Mouse (Mus musculus) cerebellum, adult 9-10 months (tissue): ENCODE results near the gene Otulinl.

Experiments used
- DNase-seq: peaks from one replicate; pipeline ENCODE4 v3.0.0; 2022

Gene Otulinl

DNA sequence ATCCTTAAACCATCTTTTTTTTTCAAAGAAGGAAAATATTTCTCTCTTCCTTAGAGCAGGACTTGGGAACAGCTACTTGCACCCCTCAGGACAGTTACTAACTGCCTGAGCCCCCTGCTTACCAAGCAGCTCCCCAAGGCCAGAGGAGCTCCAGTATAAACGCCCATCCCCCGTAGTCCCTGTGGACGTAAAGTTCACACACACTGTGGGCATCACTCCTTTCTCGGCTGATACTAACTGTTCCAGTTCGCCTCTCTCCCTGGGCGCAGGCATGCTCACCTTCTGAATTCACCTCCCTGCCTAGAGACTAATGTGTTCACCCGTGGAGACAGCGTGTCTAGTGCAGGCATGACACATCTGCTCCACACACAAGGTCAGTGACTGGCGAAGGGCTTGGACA is 2.9 kb downstream of the Otulinl start:
- no peak for DNase-seq

DNA sequence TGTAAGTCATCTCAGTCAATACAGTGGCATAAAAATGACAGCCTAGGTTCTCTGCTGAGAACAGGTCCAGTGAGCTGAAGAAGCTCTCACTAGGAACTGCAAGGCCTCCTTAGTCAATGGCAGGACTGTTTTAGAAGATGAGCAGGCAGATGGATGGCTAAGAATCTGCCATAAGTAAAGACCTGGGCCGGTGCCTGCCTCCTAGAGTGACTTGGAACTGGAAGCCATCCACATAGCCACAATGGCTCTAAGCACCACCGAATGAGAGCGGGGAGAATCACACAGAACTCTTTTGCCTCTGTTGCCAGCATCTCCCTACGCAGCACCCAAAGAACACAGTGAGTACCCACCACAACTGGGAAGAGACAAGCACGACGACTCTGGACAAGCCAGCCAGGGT is 3.6 kb downstream of the Otulinl start:
- peak; percentile 40 for DNase-seq

DNA sequence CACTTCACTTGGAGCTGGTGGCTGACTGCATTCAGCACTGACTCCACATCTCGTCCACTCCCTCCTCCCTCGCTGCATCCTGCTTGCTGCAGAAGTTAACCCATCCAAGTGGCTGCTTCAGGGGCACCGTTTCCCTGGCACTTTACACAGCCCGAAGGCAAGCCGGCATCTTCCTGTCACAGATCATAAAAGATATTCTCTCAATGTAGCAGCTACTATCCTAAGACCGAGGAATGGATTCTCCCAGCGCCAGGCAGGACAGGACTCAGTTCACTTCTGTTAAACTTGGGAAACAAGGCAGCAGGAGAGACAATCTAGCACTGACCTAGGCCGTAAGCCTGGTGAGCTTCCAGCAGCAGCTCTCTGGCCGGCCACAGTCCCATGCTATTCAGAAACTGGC is 5.2 kb downstream of the Otulinl start:
- DNase-seq: no peak

DNA sequence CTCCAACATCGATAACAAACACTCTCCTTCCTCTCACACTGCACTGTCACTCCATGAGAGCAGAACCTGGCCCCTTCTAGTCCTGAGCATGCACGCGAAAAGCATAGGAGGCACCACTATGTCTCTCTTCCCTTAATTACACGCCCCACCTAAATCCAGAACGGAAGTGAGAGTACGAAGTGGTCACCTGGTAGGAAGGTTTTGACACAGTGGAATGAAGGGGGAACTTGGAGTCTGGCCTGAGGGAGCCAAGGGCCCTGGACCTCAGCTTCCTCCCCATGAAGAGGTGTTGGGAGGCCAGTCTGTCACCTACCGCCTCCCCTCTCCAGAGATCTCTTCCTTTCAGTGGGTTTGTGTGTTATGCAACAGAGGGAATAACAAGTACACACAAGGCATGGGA is 6.3 kb downstream of the Otulinl start:
- DNase-seq: no peak

DNA sequence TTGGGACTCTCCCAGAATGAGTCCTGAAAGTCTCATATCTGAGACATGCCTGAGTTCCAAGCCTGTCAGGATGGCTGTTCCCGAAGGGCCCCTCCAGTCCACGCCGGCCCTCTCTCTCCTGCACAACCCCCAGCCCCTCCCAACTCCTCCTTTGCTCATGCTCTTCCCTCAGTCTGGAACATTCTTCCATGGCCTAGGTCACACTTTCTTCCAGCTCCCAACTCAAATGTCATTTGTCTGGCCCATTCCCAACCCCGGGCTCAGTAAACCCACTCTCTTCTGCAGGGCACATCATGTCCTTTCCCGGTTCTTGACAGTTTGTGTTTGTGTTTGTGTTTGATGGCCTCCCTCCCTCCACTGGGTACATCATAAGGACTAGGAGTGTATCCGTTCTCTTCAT is 7.3 kb downstream of the Otulinl start:
- DNase-seq: no peak

DNA sequence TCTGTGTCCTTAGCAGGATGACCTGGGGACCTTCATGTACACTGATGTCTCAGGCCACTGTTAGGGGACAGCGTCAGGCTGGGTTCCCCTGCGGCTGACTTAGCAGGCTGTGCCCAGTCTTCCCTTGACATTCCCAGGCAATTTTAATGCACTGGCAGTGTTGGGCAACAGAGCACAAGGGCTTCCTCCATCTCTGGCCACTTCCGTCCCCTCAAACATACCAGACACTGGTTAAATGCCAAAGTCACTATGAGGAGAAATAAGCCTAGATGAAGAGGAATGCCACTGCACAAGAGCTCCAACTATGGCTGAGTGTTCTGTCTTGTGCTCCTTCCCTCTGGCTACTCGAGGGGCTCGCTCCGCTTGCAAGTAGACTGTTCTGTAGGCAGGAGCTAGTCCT is 8.2 kb downstream of the Otulinl start:
- no peak for DNase-seq

DNA sequence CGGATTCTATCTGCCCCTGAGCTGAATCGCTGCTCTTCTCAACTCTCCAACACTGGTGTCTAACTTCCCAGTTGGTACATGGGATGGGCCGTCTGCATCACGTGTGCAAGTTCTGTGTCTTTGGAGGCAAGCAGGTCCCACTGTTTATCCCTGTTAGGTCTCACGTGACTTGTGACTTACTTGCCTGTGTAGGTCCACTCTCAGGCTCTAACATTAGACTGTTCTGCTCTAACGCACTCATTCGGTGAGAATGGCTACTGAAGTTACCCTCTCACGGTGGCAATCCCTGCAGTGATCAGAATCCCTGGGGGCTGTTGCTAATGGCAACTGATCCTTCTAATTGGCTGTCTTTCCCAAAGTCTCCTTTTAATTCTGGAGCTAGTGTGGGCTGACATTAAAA is 9.1 kb downstream of the Otulinl start:
- no peak for DNase-seq

DNA sequence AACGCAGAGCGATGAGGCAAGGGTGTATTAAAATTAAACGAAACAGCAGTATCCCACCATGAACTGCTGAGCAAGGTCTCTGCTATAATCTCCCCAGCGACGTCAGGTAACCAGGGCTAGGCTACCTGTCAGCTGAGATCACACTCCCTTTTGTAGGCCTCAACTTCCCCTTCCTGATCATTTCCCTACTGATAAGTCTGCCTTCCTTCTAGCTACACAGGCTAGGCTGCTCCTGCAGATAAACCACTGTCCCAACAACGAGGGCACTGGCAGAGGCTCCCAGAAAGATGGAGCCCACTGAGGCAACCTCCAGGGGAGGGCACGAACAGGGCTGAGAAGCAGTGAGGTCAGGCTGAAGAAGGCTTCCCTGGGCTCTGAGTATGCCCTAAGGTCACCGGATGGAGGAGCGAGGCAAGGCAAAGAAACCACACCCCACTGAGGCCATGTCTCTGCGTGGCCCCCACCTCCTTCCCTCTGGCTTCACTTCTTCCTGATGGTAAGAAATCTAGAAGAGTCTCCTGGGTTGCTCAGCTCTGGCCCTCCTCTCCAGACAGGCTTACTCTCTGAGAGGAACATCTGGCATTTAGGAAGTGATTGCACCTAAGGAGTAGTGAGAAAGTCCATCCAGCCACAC is 9.7 kb downstream of the Otulinl start:
- no peak for DNase-seq

DNA sequence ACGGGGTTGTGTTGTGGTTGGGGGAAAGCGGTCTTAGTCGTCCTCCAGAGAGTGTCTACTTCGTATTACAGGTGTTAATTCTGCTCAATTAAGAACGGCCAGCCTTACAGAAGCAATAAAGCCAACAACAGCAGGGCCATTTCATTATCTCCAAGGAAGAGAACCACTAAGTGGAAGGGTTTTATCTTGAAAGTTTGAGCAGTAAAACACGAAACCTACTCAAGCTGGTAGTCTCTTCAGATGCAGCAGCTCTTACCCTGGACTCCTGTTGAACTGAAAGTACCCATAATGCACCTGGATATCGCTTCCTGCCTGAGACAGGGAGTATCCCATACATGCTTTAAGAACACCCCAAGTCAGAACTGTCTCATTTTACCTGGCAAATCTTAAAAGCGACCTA is 10.7 kb downstream of the Otulinl start:
- no peak for DNase-seq

DNA sequence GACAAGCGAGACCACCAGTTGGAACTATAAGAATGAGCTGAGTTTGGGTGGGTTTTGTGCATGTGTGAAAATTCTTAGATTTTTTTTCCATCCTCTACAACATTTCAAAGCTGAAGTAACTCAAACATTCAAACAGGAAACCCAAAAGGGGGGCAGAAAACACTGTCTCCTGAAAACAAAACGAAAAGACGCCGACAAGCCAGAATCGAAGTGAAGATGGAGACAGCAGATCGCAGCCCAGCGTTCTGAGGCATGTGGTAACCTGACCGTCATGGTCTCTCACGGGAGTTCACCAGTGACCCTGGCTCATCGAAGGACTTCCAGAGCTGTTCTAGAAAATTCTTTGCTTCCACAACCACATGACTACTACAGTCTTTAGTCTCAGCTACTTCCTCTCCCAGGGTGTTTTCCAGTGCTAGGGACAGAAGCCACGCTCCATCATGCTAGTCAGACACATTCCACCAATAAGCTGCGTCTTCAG is 11.4 kb downstream of the Otulinl start:
- no peak for DNase-seq

DNA sequence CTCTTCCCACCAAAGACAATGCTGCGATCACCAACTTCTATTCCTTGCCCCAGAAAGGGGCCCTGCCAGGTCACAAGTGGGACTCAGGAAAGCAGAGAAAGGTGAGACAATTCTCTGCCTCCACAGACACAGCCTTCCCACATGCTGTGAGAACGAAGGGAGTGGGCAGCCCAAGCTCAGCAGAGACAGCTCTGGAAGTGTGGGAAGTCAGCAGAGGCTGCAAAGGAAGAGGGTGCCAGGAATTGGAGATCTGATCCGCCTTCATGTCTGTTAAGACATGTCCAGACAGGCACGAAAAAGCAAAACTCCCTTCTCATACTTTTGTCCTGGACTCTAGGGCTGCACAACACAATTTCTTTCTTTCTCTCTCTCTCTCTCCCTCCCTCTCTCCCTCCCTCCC is 12.1 kb downstream of the Otulinl start:
- no peak for DNase-seq

DNA sequence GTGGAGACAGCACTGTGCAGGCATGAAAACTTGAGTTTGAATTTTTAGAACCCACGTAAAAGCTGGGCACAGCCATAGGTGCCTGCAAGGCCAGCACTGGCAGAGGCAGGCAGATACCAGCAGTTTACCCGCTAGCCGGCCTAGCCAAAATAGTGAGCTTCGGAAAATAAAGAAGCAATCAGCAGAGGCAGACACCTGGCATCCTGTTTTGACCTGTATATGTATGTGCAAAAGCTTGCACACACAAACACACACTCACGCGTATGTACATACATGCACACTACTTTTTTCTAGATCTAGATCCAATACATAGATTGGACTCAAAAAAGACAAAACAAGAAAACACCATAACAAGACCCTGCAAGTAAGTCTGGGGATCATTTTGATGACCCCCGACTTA is 12.8 kb downstream of the Otulinl start:
- no peak for DNase-seq

DNA sequence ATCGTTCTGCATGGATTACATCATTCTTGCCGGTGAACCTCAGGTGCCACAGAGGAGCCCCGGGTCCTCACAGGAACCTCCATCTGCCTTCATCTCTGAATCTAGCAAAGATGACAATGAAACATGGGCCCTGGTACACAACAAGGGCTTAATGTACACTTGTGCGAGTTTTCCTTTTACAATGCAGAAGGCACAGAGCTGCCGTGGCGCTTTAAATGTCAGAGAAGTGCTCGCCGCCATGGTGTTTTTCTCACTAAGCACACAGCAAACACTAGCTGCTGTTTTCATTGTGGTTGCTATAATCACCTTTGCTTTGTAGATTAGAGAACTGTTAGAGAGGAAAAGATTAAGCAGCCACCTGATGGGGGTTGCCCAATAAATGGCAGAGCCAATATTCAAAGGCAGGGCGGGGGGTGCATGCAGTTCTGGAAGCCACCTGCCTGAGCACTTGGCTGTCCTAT is 13.3 kb downstream of the Otulinl start:
- no peak for DNase-seq

DNA sequence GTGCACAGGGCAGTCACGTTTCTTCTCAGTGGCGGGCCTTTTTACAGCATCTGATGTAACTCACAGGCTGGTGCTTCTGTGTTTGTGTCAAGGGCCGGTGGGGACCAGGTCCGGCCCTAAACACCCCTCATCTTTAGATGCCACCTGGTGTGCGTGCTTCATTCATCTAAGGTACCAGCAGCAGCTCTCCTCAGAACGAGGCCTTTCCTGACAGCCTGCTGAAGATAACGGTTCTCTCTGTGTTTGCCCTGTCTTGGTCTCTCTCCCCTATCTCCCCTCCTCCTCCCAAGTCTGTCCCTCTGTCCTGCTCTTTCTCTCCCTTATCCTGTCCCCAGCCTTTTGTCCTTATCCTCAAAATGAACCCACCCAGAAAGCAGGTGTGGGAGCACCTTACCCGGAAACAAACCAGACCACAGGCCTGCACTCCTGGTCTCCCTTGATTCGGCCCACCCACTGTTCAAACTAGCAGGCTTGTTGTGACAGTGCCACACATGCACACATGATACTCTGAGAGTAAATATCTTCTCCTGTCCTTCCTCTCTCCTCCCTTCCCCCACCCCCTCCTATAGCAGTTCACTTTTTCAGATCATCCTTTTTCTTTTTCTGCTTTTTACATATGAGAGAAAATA is 14.4 kb downstream of the Otulinl start:
- no peak for DNase-seq

DNA sequence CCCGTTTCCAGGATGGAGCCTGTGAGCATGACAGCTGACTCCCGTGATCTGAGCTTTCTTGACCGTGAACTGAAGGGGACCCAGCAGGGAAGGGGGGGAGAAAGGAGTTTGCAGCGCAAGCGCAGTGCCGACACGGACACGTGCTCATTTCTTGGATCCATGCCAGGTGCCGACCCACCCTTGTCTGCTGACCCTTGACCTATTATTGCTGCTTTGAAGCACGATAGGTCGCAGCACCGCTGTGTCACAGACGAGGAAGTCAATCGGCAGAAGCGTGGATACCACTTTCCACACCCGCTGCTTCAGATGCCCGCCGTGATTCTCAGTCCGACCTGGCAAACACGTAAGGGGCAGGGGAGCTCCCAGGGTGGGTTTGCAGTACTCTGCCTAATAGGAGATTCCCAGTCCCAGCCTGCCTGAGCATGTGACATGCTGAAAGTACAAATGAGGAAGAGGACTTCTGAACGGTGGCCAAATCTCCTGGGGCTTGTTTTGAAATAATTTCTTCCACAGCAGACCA is 15.9 kb downstream of the Otulinl start:
- peak; percentile 79 for DNase-seq

DNA sequence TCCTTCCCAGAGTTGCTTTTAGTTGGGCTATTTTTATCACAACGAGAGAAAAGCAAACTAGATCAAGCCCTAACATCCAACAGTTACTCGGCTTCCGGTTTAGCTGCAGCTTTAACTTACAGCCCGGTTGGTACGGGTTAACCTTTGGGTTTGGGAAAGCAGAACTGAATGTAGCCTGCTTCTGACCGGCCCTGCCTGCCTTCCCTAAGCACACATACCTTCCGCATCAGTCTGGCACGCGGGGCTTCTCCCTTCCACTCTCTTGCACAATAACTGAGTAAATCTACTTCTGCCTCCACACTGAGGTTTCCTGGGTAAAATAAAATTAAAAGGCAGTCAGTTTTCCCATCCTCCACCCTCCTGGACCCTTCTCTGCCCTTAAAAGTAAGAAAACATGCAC is 17.3 kb downstream of the Otulinl start:
- no peak for DNase-seq

DNA sequence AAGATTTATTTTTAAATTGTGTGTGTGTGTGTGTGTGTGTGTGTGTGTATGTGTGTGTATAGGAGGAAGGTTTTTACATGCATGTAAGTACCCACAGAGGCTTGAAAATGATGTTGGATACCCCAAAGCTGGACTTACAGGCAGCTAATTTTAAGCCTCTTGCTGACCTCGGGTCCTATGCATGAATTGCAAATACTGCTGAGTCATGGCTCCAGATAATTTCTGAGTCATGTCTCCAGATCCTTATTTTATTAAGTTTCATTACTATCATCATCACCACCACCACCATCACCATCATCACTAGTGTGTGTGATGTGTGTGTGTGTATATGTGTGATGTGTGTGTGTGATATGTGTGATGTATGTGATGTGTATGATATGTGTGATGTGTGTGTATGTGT is 18.7 kb downstream of the Otulinl start:
- DNase-seq: no peak

DNA sequence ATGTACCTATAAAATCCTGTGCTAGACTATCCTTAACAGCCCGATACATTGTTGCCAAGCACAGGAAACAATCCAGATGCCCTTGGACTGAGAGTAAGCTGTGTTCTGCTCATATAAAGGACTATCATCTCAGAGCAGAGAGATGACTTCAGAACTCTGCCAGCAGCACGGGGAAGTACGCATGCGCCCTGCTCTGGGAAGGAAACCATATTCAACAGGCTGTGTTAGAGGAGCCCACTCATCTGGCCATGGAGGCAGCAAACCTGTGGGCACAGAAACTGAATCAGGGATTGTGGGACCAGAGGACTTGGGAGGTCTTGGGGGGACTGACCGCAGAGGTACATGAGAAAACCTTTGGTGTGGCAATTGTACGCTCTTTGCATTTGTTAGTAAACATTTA is 19.7 kb downstream of the Otulinl start:
- no peak for DNase-seq

DNA sequence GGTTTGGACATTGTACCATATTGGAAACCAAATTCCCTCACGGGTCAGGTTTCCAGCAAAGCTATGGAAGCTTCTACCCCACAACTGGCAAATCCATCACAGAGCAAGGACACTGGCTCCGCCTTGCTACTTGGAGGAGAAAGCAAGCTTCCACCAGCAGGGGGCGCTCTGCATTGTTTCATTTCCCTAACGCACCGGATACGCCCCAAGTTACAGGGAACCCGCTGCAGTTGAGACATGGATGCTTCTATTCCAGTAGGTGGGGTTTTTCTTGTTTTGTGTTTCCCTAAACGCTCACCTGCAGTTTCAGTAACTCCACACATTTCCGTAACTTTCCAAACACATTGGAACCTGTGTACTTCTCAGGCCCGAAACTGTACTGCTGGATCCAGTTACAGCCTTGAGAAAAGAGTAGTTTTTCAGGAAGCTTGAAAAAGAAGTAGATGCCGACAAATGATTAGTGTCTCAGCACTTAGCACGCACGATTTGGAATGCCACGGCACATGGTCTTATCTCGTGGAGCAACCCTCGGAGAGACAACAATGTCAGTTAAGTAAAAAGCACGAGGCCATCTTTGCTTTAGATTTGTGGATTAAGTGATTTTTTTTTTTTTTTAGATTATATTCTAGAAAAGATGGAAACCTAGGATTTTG is 21.7 kb downstream of the Otulinl start:
- DNase-seq: peak; percentile 85

DNA sequence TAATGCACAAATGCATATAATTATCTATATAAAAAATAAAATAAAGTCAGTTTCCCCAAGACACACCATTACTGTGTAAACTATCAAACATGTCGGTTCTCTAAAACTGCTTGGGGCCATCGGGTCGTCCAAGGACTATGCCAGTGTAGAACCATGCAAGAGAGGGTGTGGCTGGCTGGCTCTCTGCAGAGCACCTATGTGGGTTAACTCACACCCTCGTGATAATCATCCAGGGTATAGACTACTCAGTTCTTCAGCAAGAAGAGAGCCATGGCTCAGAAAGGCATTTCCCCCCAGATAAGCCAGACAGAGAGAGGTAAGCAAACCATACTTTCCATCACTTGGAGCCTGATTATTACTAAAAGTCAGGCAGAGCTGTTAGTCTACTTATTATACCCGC is 22.2 kb downstream of the Otulinl start:
- DNase-seq: no peak

DNA sequence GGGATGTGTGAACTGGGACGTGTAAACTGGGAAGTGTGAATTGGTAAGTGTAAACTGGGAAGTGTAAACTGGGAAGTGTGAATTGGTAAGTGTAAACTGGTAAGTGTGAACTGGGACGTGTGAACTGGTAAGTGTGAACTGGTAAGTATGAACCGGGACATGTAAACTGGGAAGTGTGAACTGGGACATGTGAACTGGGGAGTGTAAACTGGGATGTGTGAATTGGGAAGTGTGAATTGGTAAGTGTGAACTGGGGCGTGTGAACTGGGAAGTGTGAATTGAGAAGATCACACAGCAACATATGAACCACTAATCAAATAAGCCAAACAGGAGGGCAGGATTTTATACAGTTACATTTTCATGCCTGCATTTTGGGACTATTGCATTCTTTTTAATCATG is 23.0 kb downstream of the Otulinl start:
- no peak for DNase-seq

DNA sequence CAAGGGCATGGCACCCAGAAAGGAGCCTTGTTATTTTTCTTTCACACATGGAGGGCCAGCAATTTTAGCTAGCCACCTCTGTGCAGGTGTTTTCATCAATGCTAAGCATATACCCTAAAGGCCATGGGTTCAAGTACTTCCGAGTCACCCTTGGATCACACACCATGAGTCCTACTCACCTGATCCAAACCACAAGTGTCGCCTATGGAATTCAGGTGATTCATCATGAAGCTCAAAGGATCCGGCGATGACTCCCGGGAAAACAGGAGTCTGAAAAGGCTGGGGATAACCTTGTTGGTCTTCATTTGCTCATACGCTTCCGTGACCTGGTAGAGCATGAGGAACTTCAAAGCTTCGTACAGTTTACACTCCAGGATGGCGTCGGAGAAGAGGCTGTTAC is 23.5 kb downstream of the Otulinl start:
- DNase-seq: no peak

DNA sequence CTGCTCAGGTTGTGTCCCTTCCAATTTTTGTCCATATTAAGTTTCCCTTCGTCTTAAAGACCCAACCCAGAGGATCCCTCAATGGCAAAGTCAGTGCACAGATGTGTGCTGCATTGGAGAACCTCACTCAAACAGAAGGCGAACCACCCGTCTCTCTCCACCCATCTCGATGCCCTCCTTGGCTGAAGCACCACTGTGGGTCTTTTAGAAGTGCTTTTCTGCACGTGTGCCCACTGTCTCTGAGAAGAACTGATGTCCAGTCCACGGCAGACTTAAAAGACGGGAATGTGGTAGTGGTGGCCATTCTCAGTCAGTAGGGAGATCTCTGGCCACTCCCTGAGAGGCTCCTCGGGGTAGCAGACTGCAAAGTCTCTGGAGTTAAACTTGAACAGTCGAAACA is 24.8 kb downstream of the Otulinl start:
- DNase-seq: no peak

DNA sequence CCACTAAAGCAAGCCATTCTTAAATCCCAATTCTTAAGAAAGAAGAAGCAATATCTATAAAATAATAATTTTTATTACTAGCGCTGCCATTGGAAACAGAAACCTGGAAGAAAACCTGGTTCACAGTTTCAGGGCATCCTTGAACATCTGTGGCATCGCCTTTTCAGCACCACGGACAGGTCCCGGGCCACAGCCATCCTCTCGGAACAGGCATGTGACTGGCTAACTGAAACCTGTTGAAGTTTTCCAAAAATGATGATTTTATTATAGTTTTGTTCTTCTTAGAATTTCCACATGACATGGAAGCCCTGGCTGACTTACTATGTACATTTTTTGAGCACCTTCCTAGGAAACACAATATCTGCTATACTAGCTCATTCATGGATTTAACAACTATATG is 26.4 kb downstream of the Otulinl start:
- no peak for DNase-seq
